Mouse (Mus musculus): ENCODE data around the gene Cacnb1.
A peak's percentile ranks its signal among the peaks of the same experiment; 100 is the strongest.

The Cacnb1 gene

GRCm38 (mm10) chr11:97986738-97987465 lies 35.9 kb downstream of the Cacnb1 start:
- DNase-seq (ENCODE audit: low read depth, low spot score), result no peak

GRCm38 (mm10) chr11:97985727-97986677 lies 36.8 kb downstream of the Cacnb1 start, which contains the start of gene Plxdc1:
Plxdc1 (minus strand) TSS chr11:97986444.
- DNase-seq (ENCODE audit: low read depth, low spot score), result peak; percentile 49

- peak; percentile 19 for DNase-seq (ENCODE audit: low read depth, low spot score)
Observed at GRCm38 (mm10) chr11:97983983-97984382, 38.9 kb downstream of the Cacnb1 start.

- DNase-seq (ENCODE audit: low read depth, low spot score), result no peak
Observed at GRCm38 (mm10) chr11:97983506-97983905, 39.3 kb downstream of the Cacnb1 start.

GRCm38 (mm10) chr11:97982721-97983120 lies 40.1 kb downstream of the Cacnb1 start:
- no peak for DNase-seq (ENCODE audit: low read depth, low spot score)

- no peak for DNase-seq (ENCODE audit: low read depth, low spot score)
Observed at GRCm38 (mm10) chr11:97980531-97980966, 42.3 kb downstream of the Cacnb1 start.

- DNase-seq (ENCODE audit: low read depth, low spot score), result no peak
Observed at GRCm38 (mm10) chr11:97979824-97980495, 42.9 kb downstream of the Cacnb1 start.

- DNase-seq (ENCODE audit: low read depth, low spot score), result no peak
Observed at GRCm38 (mm10) chr11:97978392-97978791, 44.4 kb downstream of the Cacnb1 start.

- no peak for DNase-seq (ENCODE audit: low read depth, low spot score)
Observed at GRCm38 (mm10) chr11:97977797-97978196, 45.0 kb downstream of the Cacnb1 start.

GRCm38 (mm10) chr11:97974746-97975145 lies 48.1 kb downstream of the Cacnb1 start:
- no peak for DNase-seq (ENCODE audit: low read depth, low spot score)

GRCm38 (mm10) chr11:97974141-97974540 lies 48.7 kb downstream of the Cacnb1 start:
- DNase-seq (ENCODE audit: low read depth, low spot score), result no peak

- DNase-seq (ENCODE audit: low read depth, low spot score), result no peak
Observed at GRCm38 (mm10) chr11:97972434-97972833, 50.4 kb downstream of the Cacnb1 start.

- no peak for DNase-seq (ENCODE audit: low read depth, low spot score)
Observed at GRCm38 (mm10) chr11:97971232-97971631, 51.6 kb downstream of the Cacnb1 start.

GRCm38 (mm10) chr11:97970771-97971170 lies 52.1 kb downstream of the Cacnb1 start:
- no peak for DNase-seq (ENCODE audit: low read depth, low spot score)

GRCm38 (mm10) chr11:97968385-97968784 lies 54.4 kb downstream of the Cacnb1 start:
- no peak for DNase-seq (ENCODE audit: low read depth, low spot score)

GRCm38 (mm10) chr11:97967114-97967513 lies 55.7 kb downstream of the Cacnb1 start:
- no peak for DNase-seq (ENCODE audit: low read depth, low spot score)

GRCm38 (mm10) chr11:97960907-97961306 lies 61.9 kb downstream of the Cacnb1 start:
- no peak for DNase-seq (ENCODE audit: low read depth, low spot score)

- no peak for DNase-seq (ENCODE audit: low read depth, low spot score)
Observed at GRCm38 (mm10) chr11:97959300-97959680, 63.5 kb downstream of the Cacnb1 start.

GRCm38 (mm10) chr11:97958641-97959299 lies 64.1 kb downstream of the Cacnb1 start:
- DNase-seq (ENCODE audit: low read depth, low spot score), result peak; percentile 17

- no peak for DNase-seq (ENCODE audit: low read depth, low spot score)
Observed at GRCm38 (mm10) chr11:97956905-97957560, 65.8 kb downstream of the Cacnb1 start.

- no peak for DNase-seq (ENCODE audit: low read depth, low spot score)
Observed at GRCm38 (mm10) chr11:97955915-97956314, 66.9 kb downstream of the Cacnb1 start.

All from A20 (cell line).